In the genomic region with DNA sequence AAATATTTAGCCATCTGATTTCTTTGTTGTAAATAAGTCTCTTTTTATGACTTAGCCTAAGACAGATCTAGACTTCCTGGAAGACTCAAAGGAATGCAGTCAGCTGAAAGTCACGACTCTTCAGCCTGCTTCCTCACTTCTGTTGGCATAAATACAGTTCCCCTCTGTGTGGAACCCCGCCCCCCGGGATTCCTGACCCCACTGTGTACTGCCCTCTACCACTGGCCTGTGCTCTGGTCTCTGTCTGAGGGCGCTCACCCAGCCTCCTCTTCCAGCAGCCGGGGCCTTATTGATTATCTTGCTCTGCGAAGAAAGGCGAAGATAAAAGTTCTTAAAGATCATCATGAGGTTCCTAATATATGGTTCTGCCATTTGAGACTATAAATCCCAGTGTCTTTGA, we compare ENCODE assay signal across 24 mouse cellular contexts.
A peak's percentile ranks its signal among the peaks of the same experiment; 100 is the strongest.
DNase-seq lines count a peak whose midpoint lies in the region.
"Had no signal": no experiment of that assay in that cellular context is flagged by ENCODE, and none has a peak within 500 bp of the region (broad histone marks: within the 10 kb centered on the region; RNA-seq: fewer than 3 reads in every experiment).

No protein-coding gene starts in this region.

- intact Hi-C loops in heart, postnatal 25 days (cut with DNase I): no loop called here

- no peak overlapping the region for H3K27ac ChIP-seq in heart, embryonic 10.5 days
- H3K27ac ChIP-seq: forebrain, embryonic 12.5 days; heart, embryonic 15.5 days; hindbrain, embryonic 12.5 days; hindbrain, postnatal 0 days; liver, embryonic 14.5 days; lung, embryonic 15.5 days had no signal

- H3K36me3 ChIP-seq in heart, embryonic 10.5 days: no peaks in the 10 kb centered on the region
- H3K36me3 ChIP-seq: forebrain, embryonic 12.5 days; heart, embryonic 15.5 days; hindbrain, embryonic 12.5 days had no signal

- 41% methylated on average over 7 of the region's 7 CpGs for WGBS in heart, embryonic 10.5 days

- H3K27me3 ChIP-seq in heart, embryonic 10.5 days (ENCODE audit: insufficient read depth, poor library complexity, severe bottlenecking): no peaks in the 10 kb centered on the region
- H3K27me3 ChIP-seq: forebrain, embryonic 12.5 days; heart, embryonic 15.5 days; hindbrain, embryonic 12.5 days; lung, embryonic 15.5 days had no signal

- DNase-seq in heart, embryonic 10.5 days (ENCODE audit: low spot score): peak; percentile 66
- no peak for DNase-seq in heart, postnatal 25 days (ENCODE audit: low spot score)
- DNase-seq in kidney, postnatal 10 days: peak; percentile 27
- DNase-seq in kidney, adult 18-20 months: no peak
- DNase-seq in lung, postnatal 10 days: peak; percentile 8
- no peak for DNase-seq in lung, postnatal 25 days (ENCODE audit: low spot score)
- DNase-seq in right cerebral cortex, postnatal 36 days (ENCODE audit: low spot score in 2 of 2): no peak
- DNase-seq: adrenal gland, postnatal 25 days; B cell, adult 2 months; embryo, embryonic 11 days; forebrain, postnatal 0 days; heart, postnatal 36 days; liver; midbrain, embryonic 14.5 days; right cerebral cortex, postnatal 25 days; spleen, adult 18-20 months; thymus, postnatal 14 days had no signal

- H3K4me3 ChIP-seq in heart, embryonic 10.5 days: no peak overlapping the region
- H3K4me3 ChIP-seq: erythroblast, embryonic 14.5 days; forebrain, embryonic 12.5 days; heart, embryonic 15.5 days; hindbrain, embryonic 12.5 days; lung, embryonic 15.5 days had no signal

- H3K4me1 ChIP-seq in heart, embryonic 10.5 days: peaks cover 15% of the 10 kb centered on the region
- H3K4me1 ChIP-seq: forebrain, embryonic 12.5 days had no signal

- H3K9me3 ChIP-seq in heart, embryonic 10.5 days: no peaks in the 10 kb centered on the region
- H3K9me3 ChIP-seq: forebrain, embryonic 12.5 days; heart, embryonic 15.5 days; hindbrain, embryonic 12.5 days; lung, embryonic 15.5 days had no signal

Comparison
In these comparisons a context has a peak if more than half of its experiments do, and no peak if none do; other contexts are left out.
1. DNase-seq: peak in heart, embryonic 10.5 days (single experiment), kidney, postnatal 10 days (single experiment) and lung, postnatal 10 days (single experiment); none in heart, postnatal 25 days (single experiment), kidney, adult 18-20 months (single experiment), lung, postnatal 25 days (single experiment) and right cerebral cortex, postnatal 36 days (0 of 2).